Mouse (Mus musculus) forebrain, embryonic 12.5 days (tissue): ENCODE results near the gene Kcnf1. TPM values are rescaled to one million over a fixed set of nuclear protein-coding genes. Genes with fewer than 3 reads are reported as not detected.

Experiments
- ATAC-seq: fragments of 200-750 bp; cut with Nextera tagmentation; 2 replicates; pipeline ENCODE4 v1.8.0; 2017; ENCODE audit warnings: moderate TSS enrichment; ENCODE audit not compliant: low FRiP score
- H3K27ac ChIP-seq: fragments of 300-500 bp; sonication (generic); 2 replicates; pipeline ENCODE4 v1.5.1; 2016; ENCODE audit warnings: mild to moderate bottlenecking
- H3K27me3 ChIP-seq: fragments of 300-500 bp; sonication (generic); 2 replicates; pipeline ENCODE4 v1.6.1; 2016; ENCODE audit warnings: mild to moderate bottlenecking
- H3K36me3 ChIP-seq: fragments of 300-500 bp; sonication (generic); replicated peaks from 2 replicates; pipeline ENCODE4 v1.6.1; 2016; ENCODE audit warnings: mild to moderate bottlenecking
- H3K4me1 ChIP-seq: fragments of 300-500 bp; sonication (generic); 2 replicates; pipeline ENCODE4 v1.6.1; 2016
- H3K4me2 ChIP-seq: fragments of 300-500 bp; sonication (generic); 2 replicates; pipeline ENCODE4 v1.6.1; 2016; ENCODE audit warnings: mild to moderate bottlenecking, moderate library complexity
- H3K4me3 ChIP-seq: fragments of 300-500 bp; sonication (generic); replicated peaks from 2 replicates; pipeline ENCODE4 v1.5.1; 2016; ENCODE audit warnings: mild to moderate bottlenecking
- H3K9ac ChIP-seq: fragments of 300-500 bp; sonication (generic); 2 replicates; pipeline ENCODE4 v1.6.1; 2016; ENCODE audit warnings: mild to moderate bottlenecking
- H3K9me3 ChIP-seq: fragments of 300-500 bp; sonication (generic); 2 replicates; pipeline ENCODE4 v1.6.1; 2016
- WGBS: fragments of 180-500 bp; shearing (Covaris S2); methylation state at CpG from one replicate; pipeline ENCODE4 v1.1.7; 2016; 5-methylcytosine and 5-hydroxymethylcytosine counted together
- polyA plus RNA-seq: library from polyadenylated mRNA; unstranded; fragments of >200 nt; fragmentation: Nextera tagmentation; extraction: Ambion mirVana; gene quantifications from 2 replicates; pipeline ENCODE4 v1.2.1, GENCODE M21; 2016

Kcnf1 gene
- polyA plus RNA-seq, 1 experiment from 2014 or later = 2.3 TPM

- H3K4me3 ChIP-seq = no peak overlapping the region
- WGBS = 26% methylated on average over 7 of the region's 7 CpGs
- no peaks in the 10 kb centered on the region for H3K27me3 ChIP-seq
- no peak overlapping the region for H3K27ac ChIP-seq
- ATAC-seq = peak; percentile 57
- H3K4me1 ChIP-seq = peaks cover 17% of the 10 kb centered on the region
- H3K4me2 ChIP-seq = no peak overlapping the region; the same call in 1 of the 2 replicates
- H3K36me3 ChIP-seq = no peaks in the 10 kb centered on the region
- no peak overlapping the region for H3K9ac ChIP-seq
- no peaks in the 10 kb centered on the region for H3K9me3 ChIP-seq
These were observed 7.7 kb upstream of the Kcnf1 start for GRCm38 (mm10) chr12:17184303-17184775.

- no peak overlapping the region for H3K4me2 ChIP-seq
- H3K9ac ChIP-seq = no peak overlapping the region
- peaks cover 17% of the 10 kb centered on the region for H3K4me1 ChIP-seq
- ATAC-seq = no peak
- no peaks in the 10 kb centered on the region for H3K9me3 ChIP-seq
- WGBS = 46% methylated on average over 10 of the region's 10 CpGs
- no peaks in the 10 kb centered on the region for H3K36me3 ChIP-seq
- no peaks in the 10 kb centered on the region for H3K27me3 ChIP-seq
- H3K27ac ChIP-seq = no peak overlapping the region
- no peak overlapping the region for H3K4me3 ChIP-seq
These were observed 7.1 kb upstream of the Kcnf1 start for GRCm38 (mm10) chr12:17183788-17184187.

GRCm38 (mm10) chr12:17176041-17176756 is 489 bp downstream of the Kcnf1 start:
- Histone ChIP-seq H3K9ac (peak overlapping the region; percentile 68), H3K27me3 (peaks cover 36% of the 10 kb centered on the region), H3K27ac (0 out of 2 replicates have a peak overlapping the region, but pooled peaks have one; percentile 31), H3K9me3 (no peaks in the 10 kb centered on the region), H3K36me3 (no peaks in the 10 kb centered on the region), H3K4me3 (peak overlapping the region; percentile 52), H3K4me1 (peaks cover 13% of the 10 kb centered on the region), H3K4me2 (peak overlapping the region; percentile 99)
- WGBS = under 1% methylated on average over 54 of the region's 54 CpGs
- peak; percentile 86 for ATAC-seq

GRCm38 (mm10) chr12:17175531-17175951 is 1.1 kb downstream of the Kcnf1 start:
- WGBS = 15% methylated on average over 25 of the region's 25 CpGs
- H3K27me3 ChIP-seq = peaks cover 36% of the 10 kb centered on the region
- H3K9me3 ChIP-seq = no peaks in the 10 kb centered on the region
- peak; percentile 14; the same call in 1 of the 2 replicates for ATAC-seq
- H3K4me1 ChIP-seq = peaks cover 13% of the 10 kb centered on the region
- H3K27ac ChIP-seq = no peak overlapping the region
- peak overlapping the region; percentile 68 for H3K9ac ChIP-seq
- peak overlapping the region; percentile 99 for H3K4me2 ChIP-seq
- no peaks in the 10 kb centered on the region for H3K36me3 ChIP-seq
- peak overlapping the region; percentile 52 for H3K4me3 ChIP-seq

- Histone ChIP-seq H3K27me3 (peaks cover 36% of the 10 kb centered on the region), H3K4me3 (peak overlapping the region; percentile 52), H3K27ac (no peak overlapping the region), H3K4me1 (peaks cover 13% of the 10 kb centered on the region), H3K9ac (no peak overlapping the region), H3K36me3 (no peaks in the 10 kb centered on the region), H3K9me3 (no peaks in the 10 kb centered on the region), H3K4me2 (peak overlapping the region; percentile 99)
- 79% methylated on average over 20 of the region's 20 CpGs for WGBS
- no peak for ATAC-seq
These were observed 1.6 kb downstream of the Kcnf1 start for GRCm38 (mm10) chr12:17175124-17175523.

GRCm38 (mm10) chr12:17174134-17174893 is 2.4 kb downstream of the Kcnf1 start:
- Histone ChIP-seq H3K4me2 (no peak overlapping the region), H3K27me3 (peaks cover 36% of the 10 kb centered on the region), H3K4me3 (no peak overlapping the region), H3K27ac (no peak overlapping the region), H3K9ac (no peak overlapping the region), H3K36me3 (no peaks in the 10 kb centered on the region), H3K4me1 (peaks cover 13% of the 10 kb centered on the region), H3K9me3 (no peaks in the 10 kb centered on the region)
- no peak for ATAC-seq
- 82% methylated on average over 10 of the region's 10 CpGs for WGBS

- ATAC-seq = no peak
- no peak overlapping the region for H3K9ac ChIP-seq
- no peaks in the 10 kb centered on the region for H3K36me3 ChIP-seq
- H3K9me3 ChIP-seq = no peaks in the 10 kb centered on the region
- H3K4me3 ChIP-seq = no peak overlapping the region
- peaks cover 19% of the 10 kb centered on the region for H3K27me3 ChIP-seq
- 0 out of 2 replicates have a peak, but pooled peaks cover 1% of the 10 kb centered on the region for H3K4me1 ChIP-seq
- H3K27ac ChIP-seq = no peak overlapping the region
- no peak overlapping the region for H3K4me2 ChIP-seq
- 92% methylated on average over 10 of the region's 10 CpGs for WGBS
These were observed 6.3 kb downstream of the Kcnf1 start for GRCm38 (mm10) chr12:17170406-17170805.

- WGBS = 87% methylated on average over 2 of the region's 2 CpGs
- H3K27me3 ChIP-seq = no peaks in the 10 kb centered on the region
These were observed 10.6 kb downstream of the Kcnf1 start for GRCm38 (mm10) chr12:17166116-17166515.

GRCm38 (mm10) chr12:17163996-17164395 is 12.7 kb downstream of the Kcnf1 start:
- no peak overlapping the region for H3K4me2 ChIP-seq
- no peak overlapping the region for H3K9ac ChIP-seq
- H3K4me1 ChIP-seq = no peaks in the 10 kb centered on the region
- ATAC-seq = no peak
- no peaks in the 10 kb centered on the region for H3K9me3 ChIP-seq
- 91% methylated on average over 3 of the region's 3 CpGs for WGBS
- no peaks in the 10 kb centered on the region for H3K27me3 ChIP-seq
- no peak overlapping the region for H3K27ac ChIP-seq
- H3K36me3 ChIP-seq = no peaks in the 10 kb centered on the region
- H3K4me3 ChIP-seq = no peak overlapping the region

More at GRCm38 (mm10) chr12:17166116-17166515, 10.6 kb downstream of the Kcnf1 start:
- Histone ChIP-seq H3K9me3 (no peaks in the 10 kb centered on the region), H3K4me2 (no peak overlapping the region), H3K4me3 (no peak overlapping the region), H3K36me3 (no peaks in the 10 kb centered on the region), H3K27ac (no peak overlapping the region), H3K4me1 (no peaks in the 10 kb centered on the region), H3K9ac (no peak overlapping the region)
- no peak for ATAC-seq

- no peak overlapping the region for H3K9ac ChIP-seq
- no peaks in the 10 kb centered on the region for H3K4me1 ChIP-seq
- no peak overlapping the region for H3K4me3 ChIP-seq
- H3K4me2 ChIP-seq = no peak overlapping the region
- no peaks in the 10 kb centered on the region for H3K9me3 ChIP-seq
- H3K36me3 ChIP-seq = no peaks in the 10 kb centered on the region
- H3K27me3 ChIP-seq = no peaks in the 10 kb centered on the region
- no peak for ATAC-seq
- WGBS = 80% methylated on average over 7 of the region's 7 CpGs
- H3K27ac ChIP-seq = no peak overlapping the region
These were observed 17.1 kb downstream of the Kcnf1 start for GRCm38 (mm10) chr12:17159549-17159948.

GRCm38 (mm10) chr12:17157558-17157957 is 19.1 kb downstream of the Kcnf1 start:
- Histone ChIP-seq H3K36me3 (no peaks in the 10 kb centered on the region), H3K4me1 (no peaks in the 10 kb centered on the region), H3K4me2 (no peak overlapping the region), H3K9me3 (no peaks in the 10 kb centered on the region), H3K27me3 (no peaks in the 10 kb centered on the region), H3K27ac (no peak overlapping the region), H3K4me3 (no peak overlapping the region), H3K9ac (no peak overlapping the region)
- WGBS = 95% methylated on average over 15 of the region's 15 CpGs
- no peak for ATAC-seq

- Histone ChIP-seq H3K9me3 (no peaks in the 10 kb centered on the region), H3K4me2 (no peak overlapping the region), H3K4me3 (no peak overlapping the region), H3K27ac (no peak overlapping the region), H3K9ac (no peak overlapping the region), H3K36me3 (no peaks in the 10 kb centered on the region), H3K27me3 (no peaks in the 10 kb centered on the region), H3K4me1 (no peaks in the 10 kb centered on the region)
- no peak for ATAC-seq
- 92% methylated on average over 1 of the region's 1 CpGs for WGBS
These were observed 20.9 kb downstream of the Kcnf1 start for GRCm38 (mm10) chr12:17155781-17156180.
